Mouse (Mus musculus): Measurements from ENCODE around the gene Bpifa6. TPM values are rescaled to one million over a fixed set of nuclear protein-coding genes. Genes with fewer than 3 reads are reported as not detected.
"Not testable (repeated sequence)": the region's sequence is repeated elsewhere in the genome, so short reads cannot be mapped to it uniquely, and the experiment has no call there.

Gene Bpifa6
- polyA plus RNA-seq, 1 experiment, result not detected

GRCm38 (mm10) chr2:154017990-154018389 lies 43.2 kb downstream of the Bpifa6 start:
- WGBS, result 11% methylated on average over 1 of the region's 1 CpGs
- no peak for DNase-seq (ENCODE audit: low read depth, low spot score)

- 74% methylated on average over 4 of the region's 4 CpGs for WGBS
These were observed 49.9 kb downstream of the Bpifa6 start for GRCm38 (mm10) chr2:154024676-154025075.

GRCm38 (mm10) chr2:154038932-154039331 lies 64.2 kb downstream of the Bpifa6 start:
- whole genome bisulfite sequencing, result 54% methylated on average over 2 of the region's 2 CpGs
- DNase-seq (ENCODE audit: low read depth, low spot score), result no peak

More at GRCm38 (mm10) chr2:154024676-154025075, 49.9 kb downstream of the Bpifa6 start:
- not testable (repeated sequence) for DNase-seq (ENCODE audit: low read depth, low spot score)

- DNase-seq (ENCODE audit: low read depth, low spot score), result no peak
- 79% methylated on average over 3 of the region's 3 CpGs for WGBS
These were observed 70.0 kb downstream of the Bpifa6 start for GRCm38 (mm10) chr2:154044743-154045142.

Other genes with a start within 250 kb of the Bpifa6 start
- gene Mapre1, start 233.7 kb upstream of the Bpifa6 start, polyA plus RNA-seq (2012; rRNA removed), result 9.8 and 10.8 TPM in 2 replicates
- gene Efcab8, start 195.0 kb upstream of the Bpifa6 start, polyA plus RNA-seq (2012; rRNA removed), result 0.07 and 0.27 TPM in 2 replicates
- not detected in 2 replicates for gene Sun5, start 103.9 kb upstream of the Bpifa6 start, polyA plus RNA-seq (2012; rRNA removed)
- not detected in 2 replicates for gene Bpifb2, start 99.9 kb upstream of the Bpifa6 start, polyA plus RNA-seq (2012; rRNA removed)
- gene Bpifb6, start 74.6 kb upstream of the Bpifa6 start, polyA plus RNA-seq (2012; rRNA removed), result not detected in 2 replicates
- not detected in 2 replicates for gene Bpifb3, start 56.7 kb upstream of the Bpifa6 start, polyA plus RNA-seq (2012; rRNA removed)
- gene Bpifb4, start 36.7 kb upstream of the Bpifa6 start, polyA plus RNA-seq (2012; rRNA removed), result not detected in 2 replicates
- not detected in 2 replicates for gene Bpifa2, start 33.3 kb downstream of the Bpifa6 start, polyA plus RNA-seq (2012; rRNA removed)
- gene Bpifa3, start 155.4 kb downstream of the Bpifa6 start, polyA plus RNA-seq (2012; rRNA removed), result not detected in 2 replicates
- gene Bpifa1, start 167.9 kb downstream of the Bpifa6 start, polyA plus RNA-seq (2012; rRNA removed), result not detected in 2 replicates
- not detected in 2 replicates for gene Bpifa5, start 187.7 kb downstream of the Bpifa6 start, polyA plus RNA-seq (2012; rRNA removed)
- gene Bpifb1, start 215.9 kb downstream of the Bpifa6 start, polyA plus RNA-seq (2012; rRNA removed), result not detected in 2 replicates
- gene Bpifb5, start 248.8 kb downstream of the Bpifa6 start, polyA plus RNA-seq (2012; rRNA removed), result 0.05 and 0.08 TPM in 2 replicates